Mouse (Mus musculus): ENCODE measurements at regions not wholly inside any gene's neighbourhood (a gene's known extent, or its start where the extent isn't known, plus 50 kb on each side); places are given as distances from the start of the nearest gene placed in this dataset.

GRCm38 (mm10) chr5:3247333-3247732 is 94.0 kb upstream of the Cdk6 start:
- TF ChIP-seq CTCF (IDR thresholded peaks at IDR 0.05; ENCODE audit: extremely low read depth, insufficient read depth, low read length): no peak
- TF ChIP-seq POLR2A (IDR thresholded peaks at IDR 0.05; ENCODE audit: extremely low read depth, insufficient read depth, low read length): no peak

Data from cortical plate, adult 2 months (tissue).